Mouse (Mus musculus) MEL (cell line): Measurements from ENCODE around the gene Oard1. TPM values are rescaled to one million over a fixed set of nuclear protein-coding genes. Genes with fewer than 3 reads are reported as not detected.

Source experiments
- DNase-seq: peaks from one replicate; pipeline ENCODE4 v3.0.0; 2011; ENCODE audit warnings: low read depth, low spot score
- H3K27ac ChIP-seq: 2 replicates; pipeline ENCODE4 v1.5.1; 2012; ENCODE audit warnings: low read depth, mild to moderate bottlenecking, control low read depth, low read length, moderate library complexity; ENCODE audit not compliant: control insufficient read depth
- H3K27me3 ChIP-seq, 2 experiments: fragments of 150-350 bp in 1 of 2; sonication (generic) in 1 of 2; 2 replicates each; pipeline ENCODE4 v1.6.1; 2012; ENCODE audit warnings: low read length in 2 of 2, mild to moderate bottlenecking in 2 of 2, improper control_type of control experiment in 1 of 2, moderate library complexity in 1 of 2; ENCODE audit not compliant: insufficient read depth in 2 of 2, control insufficient read depth in 1 of 2
- H3K36me3 ChIP-seq, 2 experiments: 2 replicates each; pipeline ENCODE4 v1.6.1; 2012 to 2014; ENCODE audit warnings: low read length in 2 of 2, improper control_type of control experiment in 1 of 2, inconsistent platforms in 1 of 2, mild to moderate bottlenecking in 1 of 2; ENCODE audit not compliant: insufficient read depth in 2 of 2, control insufficient read depth in 1 of 2
- H3K4me1 ChIP-seq, 2 experiments: fragments of 150-350 bp in 1 of 2; sonication (generic) in 1 of 2; 2 replicates each; pipeline ENCODE4 v1.6.1; 2012; ENCODE audit warnings: low read length in 2 of 2, improper control_type of control experiment in 1 of 2, mild to moderate bottlenecking in 1 of 2; ENCODE audit not compliant: insufficient read depth in 2 of 2, control insufficient read depth in 1 of 2
- H3K4me3 ChIP-seq, 2 experiments: fragments of 150-350 bp in 1 of 2; sonication (generic) in 1 of 2; 2 replicates each; pipeline ENCODE4 v1.5.1; 2012; ENCODE audit warnings: low read depth in 2 of 2, low read length in 2 of 2, mild to moderate bottlenecking in 2 of 2, moderate library complexity in 2 of 2, control low read depth in 1 of 2, improper control_type of control experiment in 1 of 2; ENCODE audit not compliant: control insufficient read depth in 1 of 2, insufficient read depth in 1 of 2
- H3K79me2 ChIP-seq: 2 replicates; pipeline ENCODE4 v1.6.1; 2012; ENCODE audit warnings: mild to moderate bottlenecking, low read length, moderate library complexity; ENCODE audit not compliant: control insufficient read depth, poor library complexity, insufficient read depth
- H3K9ac ChIP-seq: 2 replicates; pipeline ENCODE4 v1.6.1; 2012; ENCODE audit warnings: low read depth, mild to moderate bottlenecking, control low read depth, low read length, moderate library complexity; ENCODE audit not compliant: control insufficient read depth, poor library complexity, severe bottlenecking
- H3K9me3 ChIP-seq: fragments of 150-350 bp; sonication (generic); replicated peaks from 2 replicates; pipeline ENCODE4 v1.6.1; 2012; ENCODE audit warnings: mild to moderate bottlenecking, low read length, improper control_type of control experiment, moderate library complexity; ENCODE audit not compliant: insufficient read depth
- GATA1 ChIP-seq: IDR thresholded peaks from 2 replicates; pipeline ENCODE4 v1.6.1; 2011; ENCODE audit warnings: low read depth, low read length, improper control_type of control experiment
- SMC3 ChIP-seq: IDR thresholded peaks from 2 replicates; pipeline ENCODE4 v1.6.1; 2011; ENCODE audit warnings: low read depth, low read length, improper control_type of control experiment
- polyA plus RNA-seq, 2 experiments: library from polyadenylated mRNA; stranded (reverse) in 1 of 2; unstranded in 1 of 2; fragments of >175 nt in 1 of 2; fragments of >200 nt in 1 of 2; gene quantifications; 2 replicates each; pipeline versions ENCODE4 v1.2.1 to v1.2.4; 2012; ENCODE audit warnings: low replicate concordance in 2 of 2, low read depth in 1 of 2; ENCODE audit not compliant: insufficient read length in 2 of 2, insufficient read depth in 1 of 2, missing spikeins in 1 of 2
- total RNA-seq: library from RNA; depleted of rRNA; stranded (reverse); fragments of 300-350 nt; gene quantifications from 2 replicates; pipeline ENCODE4 v1.2.3, GENCODE M21; 2012; rRNA removed

Gene Oard1
- total and polyA plus RNA-seq, 3 experiments: 21.2 to 24.4 TPM; not detected in 1

GRCm38 (mm10) chr17:48463391-48463790 lies 53.6 kb downstream of the Oard1 start:
- Histone ChIP-seq H3K9ac (no peak overlapping the region), H3K79me2 (no peaks in the 10 kb centered on the region), H3K9me3 (no peaks in the 10 kb centered on the region), H3K4me1 (no peaks in the 10 kb centered on the region), H3K36me3 (no peaks in the 10 kb centered on the region), H3K27me3 (no peaks in the 10 kb centered on the region), H3K27ac (no peak overlapping the region), H3K4me3 (no peak overlapping the region)
- DNase-seq: no peak
- TF ChIP-seq SMC3 (no peak), GATA1 (no peak)

Other genes with a start within 250 kb of the Oard1 start
- gene A530064D06Rik, start 242.7 kb upstream of the Oard1 start, total RNA-seq: not detected in 2 replicates
- gene A530064D06Rik, start 242.7 kb upstream of the Oard1 start, polyA plus RNA-seq: not detected
- gene Trem1, start 177.2 kb upstream of the Oard1 start, total RNA-seq: not detected in 2 replicates
- under 1 TPM in 1 of 2 experiments, not detected in 1; 0.06 TPM for gene Trem1, start 177.2 kb upstream of the Oard1 start, polyA plus RNA-seq
- not detected in 2 replicates for gene Trem3, start 162.2 kb upstream of the Oard1 start, total RNA-seq
- gene Trem3, start 162.2 kb upstream of the Oard1 start, polyA plus RNA-seq: not detected
- gene Treml4, start 145.7 kb upstream of the Oard1 start, total RNA-seq: 0.35 and 0.56 TPM in 2 replicates
- gene Treml4, start 145.7 kb upstream of the Oard1 start, polyA plus RNA-seq: 1 to 10 TPM in 1 of 2 experiments, not detected in 1; 1.4 TPM
- gene Treml2, start 110.5 kb upstream of the Oard1 start, total RNA-seq: 21.5 and 27.7 TPM in 2 replicates
- gene Treml2, start 110.5 kb upstream of the Oard1 start, polyA plus RNA-seq: 10 to 100 TPM in 1 of 2 experiments, not detected in 1; 52.7 TPM
- gene B430306N03Rik, start 93.9 kb upstream of the Oard1 start, total RNA-seq: 0.13 and 0.19 TPM in 2 replicates
- under 1 TPM in 1 of 2 experiments, not detected in 1; 0.68 TPM for gene B430306N03Rik, start 93.9 kb upstream of the Oard1 start, polyA plus RNA-seq
- gene Trem2, start 63.6 kb upstream of the Oard1 start, total RNA-seq: 0.04 and 0.26 TPM in 2 replicates
- gene Trem2, start 63.6 kb upstream of the Oard1 start, polyA plus RNA-seq: under 1 TPM in 1 of 2 experiments, not detected in 1; 0.26 TPM
- 0.69 and 0.96 TPM in 2 replicates for gene Treml1, start 50.1 kb upstream of the Oard1 start, total RNA-seq
- gene Treml1, start 50.1 kb upstream of the Oard1 start, polyA plus RNA-seq: 1 to 10 TPM in 1 of 2 experiments, not detected in 1; 1.7 TPM
- 48.1 and 56.9 TPM in 2 replicates for gene Nfya, start 108 bp upstream of the Oard1 start, total RNA-seq
- 10 to 100 TPM in 1 of 2 experiments, not detected in 1; 97.8 TPM for gene Nfya, start 108 bp upstream of the Oard1 start, polyA plus RNA-seq
- gene Apobec2, start 22.9 kb downstream of the Oard1 start, total RNA-seq: 0.19 and 0.23 TPM in 2 replicates
- under 1 TPM in 1 of 2 experiments, not detected in 1; 0.42 TPM for gene Apobec2, start 22.9 kb downstream of the Oard1 start, polyA plus RNA-seq
- gene Tspo2, start 41.5 kb downstream of the Oard1 start, total RNA-seq: 3.7 and 4.9 TPM in 2 replicates
- gene Tspo2, start 41.5 kb downstream of the Oard1 start, polyA plus RNA-seq: 10 to 100 TPM in 1 of 2 experiments, not detected in 1; 14.6 TPM
- gene Unc5cl, start 44.9 kb downstream of the Oard1 start, total RNA-seq: 3.8 and 4.7 TPM in 2 replicates
- gene Unc5cl, start 44.9 kb downstream of the Oard1 start, polyA plus RNA-seq: 1 to 10 TPM in 1 of 2 experiments, not detected in 1; 7.7 TPM